Mouse (Mus musculus) C2C12 (cell line): ENCODE measurements at regions not wholly inside any gene's neighbourhood (a gene's known extent, or its start where the extent isn't known, plus 50 kb on each side); places are given as distances from the start of the nearest gene placed in this dataset.

ENCODE experiments used
- H3K27me3 ChIP-seq: one replicate; pipeline ENCODE4 v1.6.1; 2011; ENCODE audit not compliant: control insufficient read depth, insufficient read depth, insufficient read length
- H3K36me3 ChIP-seq: one replicate; pipeline ENCODE4 v1.6.1; 2011; ENCODE audit not compliant: control insufficient read depth, insufficient read depth
- H3K4me3 ChIP-seq: one replicate; pipeline ENCODE4 v1.5.1; 2011; ENCODE audit warnings: mild to moderate bottlenecking, control low read depth; ENCODE audit not compliant: poor library complexity, insufficient read depth, severe bottlenecking
- H3K79me2 ChIP-seq: one replicate; pipeline ENCODE4 v1.6.1; 2011; ENCODE audit not compliant: control insufficient read depth, insufficient read depth
- H3K79me3 ChIP-seq: one replicate; pipeline ENCODE4 v1.6.1; 2011; ENCODE audit warnings: low read depth, control low read depth
- H3ac ChIP-seq: one replicate; pipeline ENCODE3; 2011; ENCODE audit warnings: low read depth; ENCODE audit not compliant: control insufficient read depth, insufficient read length
- CEBPB ChIP-seq: IDR thresholded peaks from one replicate; pipeline ENCODE4 v1.6.1; 2011; ENCODE audit warnings: low read depth, mild to moderate bottlenecking, control low read depth, moderate library complexity
- CTCF ChIP-seq: IDR thresholded peaks from one replicate; pipeline ENCODE4 v1.5.1; 2011; ENCODE audit not compliant: control insufficient read depth, insufficient read depth, insufficient read length
- FOSL1 ChIP-seq: IDR thresholded peaks from one replicate; pipeline ENCODE4 v1.8.0; 2011; ENCODE audit warnings: mild to moderate bottlenecking, low read length; ENCODE audit not compliant: poor library complexity, insufficient read depth, severe bottlenecking
- MAX ChIP-seq: IDR thresholded peaks from one replicate; pipeline ENCODE4 v1.6.1; 2011; ENCODE audit warnings: mild to moderate bottlenecking, control low read depth
- MYOD1 ChIP-seq: IDR thresholded peaks from one replicate; pipeline ENCODE4 v1.6.1; 2011; ENCODE audit warnings: low read depth; ENCODE audit not compliant: control insufficient read depth, insufficient read length
- MYOG ChIP-seq: IDR thresholded peaks from one replicate; pipeline ENCODE4 v1.6.1; 2011; ENCODE audit not compliant: control insufficient read depth, insufficient read length; ENCODE audit errors: extremely low read depth
- USF1 ChIP-seq: IDR thresholded peaks from one replicate; pipeline ENCODE4 v1.6.1; 2011; ENCODE audit warnings: low read depth, mild to moderate bottlenecking, control low read depth, moderate library complexity

DNA sequence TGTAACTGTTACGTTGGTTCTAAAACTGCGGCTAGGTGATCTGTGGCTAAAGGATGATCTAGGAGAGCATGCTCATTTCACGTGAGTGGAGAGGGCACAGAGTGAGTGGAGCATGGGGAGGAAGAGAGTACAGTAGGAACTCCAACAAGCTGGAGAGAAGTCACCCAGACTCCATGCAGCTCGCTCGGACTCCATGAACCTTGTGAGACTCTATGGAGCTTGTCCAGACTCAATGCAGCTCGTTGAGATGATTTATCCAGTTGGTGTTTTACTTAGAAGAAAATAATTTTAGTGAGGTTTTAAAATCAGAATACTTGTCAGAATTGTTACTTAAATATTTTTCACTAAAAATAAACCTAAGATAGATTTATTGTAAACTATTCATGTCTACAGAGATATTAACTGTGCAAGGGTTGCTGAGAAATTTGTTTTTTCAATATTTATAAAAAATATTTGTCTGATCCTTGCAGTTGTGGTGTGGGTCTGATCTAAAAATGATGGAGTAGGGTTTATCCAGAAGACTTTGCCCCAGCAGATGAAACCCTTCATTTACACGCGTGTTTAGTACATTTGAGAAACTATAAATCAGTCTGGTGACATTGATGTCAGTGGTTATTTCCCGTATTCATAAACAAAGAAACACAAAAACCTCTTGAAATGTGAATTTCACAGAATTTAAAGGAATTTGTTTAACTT, 222.3 kb downstream of the Car2 start:
- no peaks in the 10 kb centered on the region for H3K36me3 ChIP-seq
- TF ChIP-seq MYOD1 (no peak), CEBPB (no peak), MYOG (no peak), FOSL1 (no peak), CTCF (no peak), MAX (no peak), USF1 (no peak)
- H3ac ChIP-seq = no peak overlapping the region
- H3K79me3 ChIP-seq = no peaks in the 10 kb centered on the region
- H3K27me3 ChIP-seq = no peaks in the 10 kb centered on the region
- H3K79me2 ChIP-seq = no peaks in the 10 kb centered on the region
- H3K4me3 ChIP-seq = no peak overlapping the region

DNA sequence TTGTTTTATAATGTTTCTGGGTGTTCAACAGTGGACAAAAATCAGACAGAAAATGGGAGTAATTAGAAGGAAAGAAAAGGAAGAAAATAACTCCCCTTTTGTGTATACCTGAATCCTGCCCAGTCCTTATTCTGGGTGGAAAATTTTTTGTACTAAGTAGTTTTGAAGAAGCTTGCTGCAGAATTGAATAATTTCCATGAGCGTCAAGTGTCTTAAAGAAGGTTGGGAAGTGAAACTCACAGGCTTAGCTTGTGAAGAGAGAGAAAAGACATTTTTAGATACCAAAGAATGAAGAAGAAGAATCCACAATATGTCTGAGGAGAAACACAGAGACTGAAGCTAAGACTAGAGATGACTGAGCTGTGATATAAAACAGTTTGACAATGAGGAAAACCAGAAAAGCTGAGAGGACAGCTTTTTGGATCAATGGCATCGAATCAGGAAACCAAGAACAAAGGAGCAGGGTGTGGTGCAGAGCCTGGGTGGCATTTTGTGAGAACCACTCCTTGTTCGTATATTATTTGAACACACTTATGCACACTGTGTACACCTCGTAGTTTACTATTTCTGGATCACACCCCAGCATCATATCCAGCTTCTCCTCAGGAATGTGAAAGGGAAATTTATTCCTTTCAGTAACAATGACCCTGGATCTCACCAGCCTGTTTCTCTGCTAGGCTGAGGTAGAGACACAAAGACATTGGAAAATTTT, 221.9 kb downstream of the Gm9733 start:
- H3K4me3 ChIP-seq = no peak overlapping the region
- H3K79me2 ChIP-seq = no peaks in the 10 kb centered on the region
- TF ChIP-seq CEBPB = no peak
- no peak for TF ChIP-seq FOSL1
- TF ChIP-seq MYOG = no peak
- TF ChIP-seq MAX = no peak
- TF ChIP-seq MYOD1 = no peak
- TF ChIP-seq USF1 = no peak
- no peak for TF ChIP-seq CTCF

GRCm38 (mm10) chr3:15112177-15112838, 219.8 kb downstream of the Gm9733 start:
- H3K36me3 ChIP-seq = no peaks in the 10 kb centered on the region
- no peak for TF ChIP-seq USF1
- no peak for TF ChIP-seq CEBPB
- no peaks in the 10 kb centered on the region for H3K27me3 ChIP-seq
- H3K79me3 ChIP-seq = no peaks in the 10 kb centered on the region
- no peaks in the 10 kb centered on the region for H3K79me2 ChIP-seq
- H3ac ChIP-seq = no peak overlapping the region
- no peak overlapping the region for H3K4me3 ChIP-seq

More for the DNA sequence above, 221.9 kb downstream of the Gm9733 start:
- Histone ChIP-seq H3ac (no peak overlapping the region), H3K79me3 (no peaks in the 10 kb centered on the region), H3K27me3 (no peaks in the 10 kb centered on the region), H3K36me3 (no peaks in the 10 kb centered on the region)

GRCm38 (mm10) chr3:15118634-15119356, 213.3 kb downstream of the Gm9733 start:
- no peaks in the 10 kb centered on the region for H3K27me3 ChIP-seq
- no peaks in the 10 kb centered on the region for H3K79me2 ChIP-seq
- H3K36me3 ChIP-seq = no peaks in the 10 kb centered on the region
- no peak overlapping the region for H3K4me3 ChIP-seq
- no peak overlapping the region for H3ac ChIP-seq
- no peaks in the 10 kb centered on the region for H3K79me3 ChIP-seq
- TF ChIP-seq CTCF (no peak), MAX (no peak), MYOD1 (no peak), FOSL1 (no peak), MYOG (no peak), USF1 (no peak), CEBPB (no peak)

DNA sequence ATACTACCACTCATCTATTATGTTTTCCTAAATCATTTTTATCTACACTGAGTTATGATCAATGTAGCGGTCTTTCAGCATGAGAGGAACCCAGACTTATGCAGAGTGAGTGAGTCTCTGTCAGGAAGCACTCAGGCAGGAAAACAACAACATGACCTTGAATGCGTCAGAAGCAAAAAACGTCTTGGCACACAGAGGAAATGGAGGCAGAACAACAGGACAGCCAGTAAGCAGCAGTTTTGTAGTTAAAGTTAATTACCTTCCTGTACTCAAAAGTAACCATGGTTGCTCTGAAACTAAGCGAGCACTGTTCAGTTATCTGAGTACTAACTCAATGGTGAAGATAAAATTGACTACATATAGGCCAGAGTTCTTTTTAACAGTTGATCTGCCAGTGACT, 205.4 kb downstream of the Gm9733 start:
- Histone ChIP-seq H3K79me3 (no peaks in the 10 kb centered on the region), H3K27me3 (no peaks in the 10 kb centered on the region), H3K36me3 (no peaks in the 10 kb centered on the region), H3K4me3 (no peak overlapping the region), H3K79me2 (no peaks in the 10 kb centered on the region), H3ac (no peak overlapping the region)
- no peak for TF ChIP-seq CTCF
- TF ChIP-seq MYOD1 = no peak
- no peak for TF ChIP-seq FOSL1

GRCm38 (mm10) chr3:15128370-15128769, 203.7 kb downstream of the Gm9733 start:
- H3K79me3 ChIP-seq = no peaks in the 10 kb centered on the region
- no peaks in the 10 kb centered on the region for H3K79me2 ChIP-seq
- no peaks in the 10 kb centered on the region for H3K27me3 ChIP-seq
- no peak overlapping the region for H3K4me3 ChIP-seq
- TF ChIP-seq MYOG (no peak), USF1 (no peak), MYOD1 (no peak), CTCF (no peak), MAX (no peak), CEBPB (no peak), FOSL1 (no peak)
- no peak overlapping the region for H3ac ChIP-seq
- no peaks in the 10 kb centered on the region for H3K36me3 ChIP-seq
